Mouse (Mus musculus): ENCODE measurements around the gene Cmss1. TPM values are rescaled to one million over a fixed set of nuclear protein-coding genes. Genes with fewer than 3 reads are reported as not detected.
A peak's percentile ranks its signal among the peaks of the same experiment; 100 is the strongest.

The Cmss1 gene
- polyA plus RNA-seq, 1 experiment from 2014 or later = 38.3 TPM

GRCm38 (mm10) chr16:57437523-57438287 lies 169.0 kb downstream of the Cmss1 start:
- no peaks in the 10 kb centered on the region for H3K9me3 ChIP-seq (ENCODE audit: control insufficient read depth, low read length)
- ATAC-seq (ENCODE audit: low read depth) = peak; percentile 69; the same call in 1 of the 2 replicates
- no peaks in the 10 kb centered on the region for H3K36me3 ChIP-seq (ENCODE audit: control insufficient read depth, insufficient read depth, low read length)
- no peak overlapping the region for H3K27ac ChIP-seq (ENCODE audit: low read depth, low read length)
- 63% methylated on average over 11 of the region's 11 CpGs for WGBS
- no peaks in the 10 kb centered on the region; the same call in 1 of the 2 replicates for H3K4me1 ChIP-seq (ENCODE audit: control insufficient read depth, insufficient read depth, low read length)
- H3K27me3 ChIP-seq (ENCODE audit: control insufficient read depth, insufficient read depth, low read length) = no peaks in the 10 kb centered on the region
- no peak overlapping the region for H3K4me2 ChIP-seq (ENCODE audit: low read depth, low read length)
- H3K4me3 ChIP-seq (ENCODE audit: low read depth, low read length) = no peak overlapping the region
- no peak overlapping the region for H3K9ac ChIP-seq (replicated peaks; ENCODE audit: low read depth, low read length)

- Histone ChIP-seq H3K4me3 (ENCODE audit: low read depth, low read length) (no peak overlapping the region), H3K27me3 (ENCODE audit: control insufficient read depth, insufficient read depth, low read length) (no peaks in the 10 kb centered on the region), H3K9ac (replicated peaks; ENCODE audit: low read depth, low read length) (no peak overlapping the region), H3K36me3 (ENCODE audit: control insufficient read depth, insufficient read depth, low read length) (no peaks in the 10 kb centered on the region), H3K4me1 (ENCODE audit: control insufficient read depth, insufficient read depth, low read length) (no peaks in the 10 kb centered on the region; the same call in 1 of the 2 replicates), H3K27ac (ENCODE audit: low read depth, low read length) (no peak overlapping the region), H3K9me3 (ENCODE audit: control insufficient read depth, low read length) (no peaks in the 10 kb centered on the region), H3K4me2 (ENCODE audit: low read depth, low read length) (no peak overlapping the region)
- 83% methylated on average over 3 of the region's 3 CpGs for WGBS
- no peak for ATAC-seq (ENCODE audit: low read depth)
Measured at GRCm38 (mm10) chr16:57434640-57435039, 172.0 kb downstream of the Cmss1 start.

GRCm38 (mm10) chr16:57433671-57434070 lies 173.0 kb downstream of the Cmss1 start:
- no peaks in the 10 kb centered on the region for H3K36me3 ChIP-seq (ENCODE audit: control insufficient read depth, insufficient read depth, low read length)
- H3K4me2 ChIP-seq (ENCODE audit: low read depth, low read length) = no peak overlapping the region
- no peak overlapping the region for H3K4me3 ChIP-seq (ENCODE audit: low read depth, low read length)
- no peak overlapping the region for H3K27ac ChIP-seq (ENCODE audit: low read depth, low read length)
- 95% methylated on average over 6 of the region's 6 CpGs for WGBS
- no peaks in the 10 kb centered on the region for H3K9me3 ChIP-seq (ENCODE audit: control insufficient read depth, low read length)
- no peak overlapping the region for H3K9ac ChIP-seq (replicated peaks; ENCODE audit: low read depth, low read length)
- H3K27me3 ChIP-seq (ENCODE audit: control insufficient read depth, insufficient read depth, low read length) = no peaks in the 10 kb centered on the region
- no peaks in the 10 kb centered on the region; the same call in 1 of the 2 replicates for H3K4me1 ChIP-seq (ENCODE audit: control insufficient read depth, insufficient read depth, low read length)
- no peak for ATAC-seq (ENCODE audit: low read depth)

- Histone ChIP-seq H3K9ac (replicated peaks; ENCODE audit: low read depth, low read length) (no peak overlapping the region), H3K4me2 (ENCODE audit: low read depth, low read length) (no peak overlapping the region), H3K9me3 (ENCODE audit: control insufficient read depth, low read length) (no peaks in the 10 kb centered on the region), H3K27me3 (ENCODE audit: control insufficient read depth, insufficient read depth, low read length) (no peaks in the 10 kb centered on the region), H3K27ac (ENCODE audit: low read depth, low read length) (no peak overlapping the region), H3K4me3 (ENCODE audit: low read depth, low read length) (no peak overlapping the region), H3K4me1 (ENCODE audit: control insufficient read depth, insufficient read depth, low read length) (no peaks in the 10 kb centered on the region), H3K36me3 (ENCODE audit: control insufficient read depth, insufficient read depth, low read length) (no peaks in the 10 kb centered on the region)
- whole genome bisulfite sequencing = 83% methylated on average over 4 of the region's 4 CpGs
- ATAC-seq (ENCODE audit: low read depth) = no peak
Measured at GRCm38 (mm10) chr16:57433173-57433572, 173.5 kb downstream of the Cmss1 start.

- H3K27me3 ChIP-seq (ENCODE audit: control insufficient read depth, insufficient read depth, low read length) = no peaks in the 10 kb centered on the region
- H3K27ac ChIP-seq (ENCODE audit: low read depth, low read length) = no peak overlapping the region
- H3K9me3 ChIP-seq (ENCODE audit: control insufficient read depth, low read length) = no peaks in the 10 kb centered on the region
- H3K4me2 ChIP-seq (ENCODE audit: low read depth, low read length) = no peak overlapping the region
- no peaks in the 10 kb centered on the region for H3K4me1 ChIP-seq (ENCODE audit: control insufficient read depth, insufficient read depth, low read length)
- no peak overlapping the region for H3K9ac ChIP-seq (replicated peaks; ENCODE audit: low read depth, low read length)
- H3K4me3 ChIP-seq (ENCODE audit: low read depth, low read length) = no peak overlapping the region
- no peak for ATAC-seq (ENCODE audit: low read depth)
- no peaks in the 10 kb centered on the region for H3K36me3 ChIP-seq (ENCODE audit: control insufficient read depth, insufficient read depth, low read length)
- WGBS = 98% methylated on average over 3 of the region's 3 CpGs
Measured at GRCm38 (mm10) chr16:57431294-57431693, 175.4 kb downstream of the Cmss1 start.

- Histone ChIP-seq H3K9me3 (ENCODE audit: control insufficient read depth, low read length) (no peaks in the 10 kb centered on the region), H3K4me1 (ENCODE audit: control insufficient read depth, insufficient read depth, low read length) (no peaks in the 10 kb centered on the region), H3K9ac (replicated peaks; ENCODE audit: low read depth, low read length) (no peak overlapping the region), H3K36me3 (ENCODE audit: control insufficient read depth, insufficient read depth, low read length) (no peaks in the 10 kb centered on the region), H3K4me2 (ENCODE audit: low read depth, low read length) (no peak overlapping the region), H3K27ac (ENCODE audit: low read depth, low read length) (no peak overlapping the region), H3K27me3 (ENCODE audit: control insufficient read depth, insufficient read depth, low read length) (no peaks in the 10 kb centered on the region), H3K4me3 (ENCODE audit: low read depth, low read length) (no peak overlapping the region)
- ATAC-seq (ENCODE audit: low read depth) = no peak
- 83% methylated on average over 5 of the region's 5 CpGs for WGBS
Measured at GRCm38 (mm10) chr16:57428977-57429376, 177.7 kb downstream of the Cmss1 start.

- H3K27me3 ChIP-seq (ENCODE audit: control insufficient read depth, insufficient read depth, low read length) = no peaks in the 10 kb centered on the region
- WGBS = 81% methylated on average over 7 of the region's 7 CpGs
- H3K9ac ChIP-seq (replicated peaks; ENCODE audit: low read depth, low read length) = no peak overlapping the region
- no peak overlapping the region for H3K4me2 ChIP-seq (ENCODE audit: low read depth, low read length)
- no peaks in the 10 kb centered on the region for H3K4me1 ChIP-seq (ENCODE audit: control insufficient read depth, insufficient read depth, low read length)
- H3K4me3 ChIP-seq (ENCODE audit: low read depth, low read length) = no peak overlapping the region
- H3K36me3 ChIP-seq (ENCODE audit: control insufficient read depth, insufficient read depth, low read length) = no peaks in the 10 kb centered on the region
- no peak for ATAC-seq (ENCODE audit: low read depth)
- H3K27ac ChIP-seq (ENCODE audit: low read depth, low read length) = no peak overlapping the region
- no peaks in the 10 kb centered on the region for H3K9me3 ChIP-seq (ENCODE audit: control insufficient read depth, low read length)
Measured at GRCm38 (mm10) chr16:57427516-57428285, 179.0 kb downstream of the Cmss1 start.

GRCm38 (mm10) chr16:57426680-57427079 lies 180.0 kb downstream of the Cmss1 start:
- Histone ChIP-seq H3K4me2 (ENCODE audit: low read depth, low read length) (no peak overlapping the region), H3K4me1 (ENCODE audit: control insufficient read depth, insufficient read depth, low read length) (peaks cover 3% of the 10 kb centered on the region), H3K36me3 (ENCODE audit: control insufficient read depth, insufficient read depth, low read length) (no peaks in the 10 kb centered on the region), H3K27me3 (ENCODE audit: control insufficient read depth, insufficient read depth, low read length) (no peaks in the 10 kb centered on the region), H3K9me3 (ENCODE audit: control insufficient read depth, low read length) (no peaks in the 10 kb centered on the region), H3K4me3 (ENCODE audit: low read depth, low read length) (no peak overlapping the region), H3K9ac (replicated peaks; ENCODE audit: low read depth, low read length) (no peak overlapping the region), H3K27ac (ENCODE audit: low read depth, low read length) (no peak overlapping the region)
- no peak for ATAC-seq (ENCODE audit: low read depth)
- WGBS = 63% methylated on average over 10 of the region's 10 CpGs
